Mouse (Mus musculus): ENCODE measurements around the gene Pla2g1b. TPM values are rescaled to one million over a fixed set of nuclear protein-coding genes. Genes with fewer than 3 reads are reported as not detected.

Gene Pla2g1b
- total RNA-seq (2023), result not detected

DNA sequence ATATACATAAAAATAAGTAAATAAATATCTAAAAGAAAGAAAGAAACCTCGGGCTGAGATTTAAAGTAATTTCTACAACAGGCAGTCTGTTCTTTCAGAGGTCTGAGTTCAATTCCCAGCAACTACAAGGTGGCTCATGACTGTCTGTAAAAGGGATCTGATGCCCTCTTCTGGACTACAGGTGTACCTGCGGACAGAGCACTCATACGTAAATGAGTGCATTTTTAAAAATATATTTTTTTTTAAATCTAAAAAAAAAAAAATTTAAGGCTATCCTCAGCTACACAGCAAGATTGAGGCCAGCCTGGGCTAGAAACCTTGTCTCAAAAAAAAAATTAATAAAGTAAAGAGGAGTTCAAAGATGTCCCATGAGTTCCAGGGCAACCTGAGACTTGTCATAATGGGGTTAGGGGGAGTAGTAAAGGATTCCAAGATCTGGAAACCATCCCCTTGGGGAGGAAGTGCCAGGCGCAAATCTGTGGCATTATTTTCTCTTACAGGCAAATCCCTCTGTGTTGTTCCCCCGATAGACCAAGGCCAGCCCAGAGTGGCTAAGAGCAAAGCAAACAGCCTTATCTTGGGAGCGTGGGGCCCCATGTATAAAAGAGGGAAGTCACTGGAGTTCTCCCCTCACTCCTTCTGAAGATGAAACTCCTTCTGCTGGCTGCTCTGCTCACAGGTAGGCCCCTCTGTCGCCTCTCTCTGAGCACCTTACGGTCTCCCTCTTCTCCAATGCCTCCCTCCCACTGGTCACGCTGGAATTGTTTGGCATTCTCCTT, at the start of gene Pla2g1b:
Gene Pla2g1b (plus strand): TSS at position 621 of the 779 bp plus-strand sequence.

DNA sequence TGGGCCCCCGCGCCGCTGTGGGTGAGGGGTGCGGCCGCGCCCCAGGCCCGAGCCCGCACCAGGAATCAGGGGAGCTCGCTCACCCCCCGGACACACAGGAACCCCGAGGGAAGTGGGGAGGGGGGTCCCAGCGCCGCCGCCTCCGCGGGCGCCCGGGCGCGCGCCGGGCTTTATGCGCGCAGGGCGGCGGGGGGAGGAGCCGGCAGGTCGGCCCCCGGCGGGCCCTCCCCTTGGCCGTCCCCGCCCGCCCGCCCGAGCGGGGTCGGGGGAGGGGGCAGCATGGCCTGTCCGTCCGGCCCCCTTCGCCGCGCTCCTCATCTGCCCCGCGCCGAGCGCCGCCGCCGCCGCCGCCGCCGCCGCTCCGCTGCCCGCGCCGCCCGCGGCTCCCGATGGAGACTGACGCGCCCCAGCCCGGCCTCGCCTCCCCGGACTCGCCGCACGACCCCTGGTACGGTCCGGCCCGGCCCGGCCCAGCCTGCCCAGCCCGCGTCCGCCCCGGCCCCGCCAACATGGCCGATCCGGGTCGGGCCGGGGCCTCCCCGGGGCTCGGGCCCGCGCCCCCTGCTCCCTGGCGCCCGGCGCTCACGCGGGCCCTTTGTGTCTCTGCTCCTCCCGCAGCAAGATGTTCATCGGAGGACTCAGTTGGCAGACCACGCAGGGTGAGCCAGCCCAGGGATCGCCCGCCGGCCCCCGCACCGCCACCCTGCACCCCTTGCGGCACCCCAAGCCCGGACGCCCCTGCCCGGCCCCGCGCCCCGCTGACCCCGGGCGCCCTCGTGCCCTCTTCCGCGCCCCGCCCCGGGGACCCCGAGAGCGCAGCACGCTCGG, 36.5 kb upstream of the Pla2g1b start, which contains the start of gene Msi1:
Gene Msi1 (plus strand): TSS at position 241 of the 828 bp plus-strand sequence.

DNA sequence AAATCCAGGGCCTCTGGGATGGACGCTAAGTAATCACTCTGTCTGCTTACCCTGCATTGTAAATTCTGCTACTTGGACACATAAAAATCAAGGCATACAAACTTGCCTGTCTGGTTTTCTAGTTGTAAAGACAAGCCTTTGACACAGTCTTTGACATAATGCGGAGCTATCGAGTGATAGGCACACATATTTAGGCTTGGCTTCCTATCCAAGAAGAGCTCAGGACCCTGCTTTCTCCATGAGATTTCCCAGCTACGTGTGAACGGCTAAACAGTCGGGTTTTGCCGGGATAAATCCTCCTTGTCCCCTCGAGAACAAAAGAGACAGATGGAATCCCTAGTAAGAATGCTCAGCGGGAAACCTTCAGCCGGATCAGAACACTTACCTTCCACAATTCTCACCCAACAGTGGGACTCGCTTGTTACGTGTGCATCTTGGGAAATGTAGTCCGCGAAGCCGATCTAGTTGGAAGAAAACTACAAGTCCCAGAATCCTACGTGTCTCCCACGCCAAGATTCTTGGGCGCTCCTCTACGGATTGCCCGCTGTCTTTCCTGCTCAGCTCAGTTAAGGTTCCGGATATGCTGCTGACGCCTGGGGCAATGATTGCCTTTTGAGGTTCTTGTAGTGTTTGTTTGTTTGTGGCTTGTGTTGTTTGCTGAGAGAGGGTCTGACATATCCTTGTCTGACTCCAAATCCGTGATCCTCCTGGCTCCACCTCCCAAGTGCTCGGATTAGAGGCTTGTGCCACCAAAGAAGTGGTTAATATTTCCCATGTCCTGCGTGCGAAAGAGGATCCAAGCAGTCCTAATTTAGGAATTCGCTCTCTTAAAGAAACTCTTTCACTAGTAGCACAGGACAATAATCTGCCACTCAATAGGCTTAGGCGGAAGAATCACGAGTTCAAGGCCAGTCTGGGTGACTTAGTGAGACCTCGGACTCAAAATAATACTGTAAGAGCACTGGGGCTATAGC, 18.2 kb downstream of the Pla2g1b start, which contains the start of gene Sirt4:
Gene Sirt4 (minus strand): TSS at position 779 of the 974 bp plus-strand sequence.

DNA sequence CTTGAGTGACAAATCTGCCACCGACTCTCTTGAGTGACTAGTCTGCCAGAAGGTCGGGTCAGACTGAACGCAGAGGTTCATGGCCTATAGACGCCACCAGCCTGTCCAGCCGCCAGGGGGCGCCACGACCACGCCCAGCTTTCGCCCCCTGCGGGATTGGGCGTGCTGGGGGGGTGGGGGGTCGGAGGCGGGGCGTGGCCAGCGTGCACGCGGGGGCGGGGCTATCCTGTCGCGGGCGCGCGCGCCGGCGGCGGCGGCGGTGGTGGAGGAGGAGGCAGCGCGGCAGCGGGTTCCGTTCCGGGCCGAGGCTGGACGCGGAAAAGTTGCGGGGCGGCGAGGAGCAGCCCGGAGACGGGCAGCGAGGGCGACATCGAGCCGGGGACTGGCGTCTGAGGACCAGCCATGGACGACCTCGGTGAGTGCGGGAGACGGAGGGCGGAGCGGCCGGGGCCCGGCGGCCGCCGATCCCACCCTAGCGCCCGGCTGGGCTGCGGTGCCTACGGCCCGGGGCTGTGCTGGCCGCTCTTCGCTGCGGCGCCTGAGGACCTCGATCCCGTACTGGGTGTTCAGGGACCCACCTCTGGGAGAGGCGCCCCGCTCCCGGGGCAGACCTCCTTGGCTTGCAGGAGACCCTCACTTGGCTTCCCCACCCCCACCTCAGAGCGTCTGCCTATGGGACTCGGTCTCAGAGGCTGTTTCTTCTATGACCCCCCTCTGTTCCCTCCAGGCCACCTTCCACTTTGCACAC, 40.6 kb downstream of the Pla2g1b start, which contains the start of gene Pxn:
Gene Pxn (plus strand): TSS at position 223 of the 748 bp plus-strand sequence.

Other genes starting within 250 kb of the Pla2g1b start
- gene Pop5, start 230.4 kb upstream of the Pla2g1b start, total RNA-seq (2023), result 10 to 100 TPM; 46.7 to 69.9 TPM
- 100 to 1,000 TPM; 138 to 150 TPM for gene Rnf10, start 193.4 kb upstream of the Pla2g1b start, total RNA-seq (2023)
- 10 to 100 TPM; 27.1 to 35.5 TPM for gene Coq5, start 186.6 kb upstream of the Pla2g1b start, total RNA-seq (2023)
- gene Dynll1, start 165.3 kb upstream of the Pla2g1b start, total RNA-seq (2023), result 100 to 1,000 TPM; 240 to 329 TPM
- gene Srsf9, start 139.1 kb upstream of the Pla2g1b start, total RNA-seq (2023), result 10 to 100 TPM; 69.6 to 71.0 TPM
- gene Gatc, start 125.1 kb upstream of the Pla2g1b start, total RNA-seq (2023), result 10 to 100 TPM; 13.0 to 13.1 TPM
- 10 to 100 TPM; 24.3 to 26.9 TPM for gene Triap1, start 125.0 kb upstream of the Pla2g1b start, total RNA-seq (2023)
- 100 to 1,000 TPM; 199 to 204 TPM for gene Cox6a1, start 117.3 kb upstream of the Pla2g1b start, total RNA-seq (2023)
- not detected for gene Msi1, start 36.7 kb upstream of the Pla2g1b start, total RNA-seq (2023)
- gene Sirt4, start 18.5 kb downstream of the Pla2g1b start, total RNA-seq (2023), result 10 to 100 TPM; 19.4 to 21.5 TPM
- gene Pxn, start 40.4 kb downstream of the Pla2g1b start, total RNA-seq (2023), result 10 to 100 TPM; 73.5 to 97.2 TPM
- 1,000 to 10,000 TPM; 1,374 to 1,413 TPM for gene Rplp0, start 93.2 kb downstream of the Pla2g1b start, total RNA-seq (2023)
- gene Gcn1l1, start 99.0 kb downstream of the Pla2g1b start, total RNA-seq (2023), result 100 to 1,000 TPM; 108 to 112 TPM
- 10 to 100 TPM; 61.3 to 69.9 TPM for gene Rab35, start 165.6 kb downstream of the Pla2g1b start, total RNA-seq (2023)

Data from B cell, adult 67 days (primary cell).